Mouse (Mus musculus): ENCODE results near the gene Olfr730.

Gene Olfr730

DNA sequence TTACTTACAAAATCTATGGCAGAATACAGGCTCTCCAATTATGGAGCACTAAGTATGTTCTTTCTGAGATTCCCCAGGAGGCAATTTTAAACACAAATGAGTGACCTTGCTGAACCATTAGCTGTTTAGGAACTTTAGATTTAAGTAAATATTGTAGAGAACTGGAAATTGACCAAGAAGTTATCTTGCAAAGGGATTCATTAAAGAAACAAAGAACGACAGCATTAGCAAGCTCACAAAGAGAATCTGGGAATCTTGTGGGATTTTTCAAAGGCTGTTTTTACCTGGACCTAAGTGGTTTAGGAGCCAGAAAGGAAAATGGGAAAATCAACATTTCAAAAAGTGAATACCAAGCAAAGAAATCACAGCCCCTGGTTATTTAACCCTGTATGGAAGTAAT lies at the start of gene Olfr730:
TSS of gene Olfr730 (minus strand) at position 101 of the 400 bp plus-strand sequence.
- in situ Hi-C loops (cut with MseI, MboI), result no loop called here

DNA sequence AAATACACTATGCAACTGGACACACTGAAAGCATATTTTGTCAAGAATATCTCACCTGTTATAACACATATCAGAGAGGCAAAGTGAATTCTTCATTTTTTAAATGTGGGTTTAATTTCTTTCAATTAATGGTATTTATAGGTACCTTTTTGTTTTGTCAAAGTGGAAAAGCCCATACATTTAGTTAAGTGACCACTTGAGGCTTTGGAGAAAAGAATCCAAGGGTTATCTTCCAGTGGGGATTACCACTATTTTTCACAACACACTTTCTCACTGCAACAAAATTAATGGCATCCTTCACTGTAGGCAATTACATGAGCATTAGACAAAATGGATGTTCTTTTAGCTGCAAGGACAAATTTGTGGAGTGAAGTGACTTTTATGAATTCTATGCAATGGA lies 35.2 kb downstream of the Olfr730 start, which contains the start of gene Olfr729:
TSS of gene Olfr729 (minus strand) at position 101 of the 400 bp plus-strand sequence.
- in situ Hi-C loops (cut with MseI, MboI), result no loop called here

DNA sequence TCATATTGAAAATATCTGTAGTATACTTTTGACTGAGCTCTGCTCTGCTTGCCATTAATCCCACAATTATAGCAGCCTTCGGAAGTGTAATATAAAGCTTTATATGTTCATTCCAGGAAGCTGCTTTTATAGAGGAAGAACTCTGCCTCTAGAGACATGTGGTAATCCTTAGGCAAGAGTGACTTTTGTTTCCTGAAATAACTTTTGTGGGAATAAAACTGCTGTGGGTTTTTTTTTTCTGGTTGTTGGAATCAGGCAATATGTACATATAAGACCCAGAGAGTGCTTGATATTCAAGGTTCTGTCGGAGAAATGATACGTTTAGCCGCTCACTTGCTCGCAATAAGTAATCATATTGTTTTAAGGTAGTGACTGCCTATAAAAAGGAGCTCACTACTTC lies 45.4 kb downstream of the Olfr730 start, which contains the start of gene Olfr728:
TSS of gene Olfr728 (minus strand) at position 101 of the 400 bp plus-strand sequence.
- in situ Hi-C loops (cut with MseI, MboI), result no loop called here
